ENCODE assay signal across 17 mouse cellular contexts in genomic region chr4:35037824-35038223, GRCm38 (mm10).
"Had no signal": no experiment of that assay in that cellular context is flagged by ENCODE, and none has a peak within 500 bp of the region (broad histone marks: within the 10 kb centered on the region; RNA-seq: fewer than 3 reads in every experiment).

No protein-coding gene starts in this region.

- DNase-seq: lung, adult 2 months; lung, postnatal 14 days; lung, postnatal 36 days; right cerebral cortex, postnatal 14 days; thymus, adult 2 months; thymus, postnatal 25 days; thymus, postnatal 4 days had no signal

- H3K4me2 ChIP-seq: lung, embryonic 15.5 days; midbrain, embryonic 11.5 days; midbrain, embryonic 13.5 days; midbrain, embryonic 15.5 days; neural tube, embryonic 12.5 days; stomach, embryonic 15.5 days had no signal

- H3K9ac ChIP-seq: lung, embryonic 15.5 days; midbrain, embryonic 13.5 days; midbrain, embryonic 15.5 days; neural tube, embryonic 12.5 days; stomach, embryonic 15.5 days had no signal

- H3K27ac ChIP-seq: lung, embryonic 15.5 days; macrophage; midbrain, embryonic 13.5 days; midbrain, embryonic 15.5 days; neural tube, embryonic 12.5 days; stomach, embryonic 15.5 days; stomach, postnatal 0 days had no signal

- H3K27me3 ChIP-seq: lung, embryonic 15.5 days; megakaryocyte, embryonic 14.5 days; midbrain, embryonic 13.5 days; midbrain, embryonic 15.5 days; neural tube, embryonic 12.5 days; stomach, embryonic 15.5 days had no signal

- H3K4me3 ChIP-seq: lung, embryonic 15.5 days; megakaryocyte, embryonic 14.5 days; midbrain, embryonic 13.5 days; midbrain, embryonic 15.5 days; neural tube, embryonic 12.5 days; stomach, embryonic 15.5 days had no signal

- ATAC-seq: lung, postnatal 0 days; midbrain, embryonic 13.5 days; midbrain, embryonic 15.5 days had no signal

- H3K4me1 ChIP-seq: megakaryocyte, embryonic 14.5 days; midbrain, embryonic 13.5 days; midbrain, embryonic 15.5 days; neural tube, embryonic 12.5 days; stomach, embryonic 15.5 days had no signal

- H3K36me3 ChIP-seq: lung, embryonic 15.5 days; midbrain, embryonic 13.5 days; midbrain, embryonic 15.5 days; neural tube, embryonic 12.5 days; stomach, embryonic 15.5 days had no signal

- H3K9me3 ChIP-seq: lung, embryonic 15.5 days; midbrain, embryonic 13.5 days; midbrain, embryonic 15.5 days; neural tube, embryonic 12.5 days; stomach, embryonic 15.5 days had no signal
